Mouse (Mus musculus): ENCODE data around the gene Tigit.

- no peak for TF ChIP-seq CTCF (IDR thresholded peaks at IDR 0.05)
- no peak for TF ChIP-seq EP300 (IDR thresholded peaks at IDR 0.05; ENCODE audit: insufficient read depth, low read depth, low read length)
- no peak for TF ChIP-seq POLR2A (IDR thresholded peaks at IDR 0.05; ENCODE audit: insufficient read depth, low read depth, low read length)
These were observed 35.0 kb upstream of the Tigit start for GRCm38 (mm10) chr16:43698735-43699649.
